Mouse (Mus musculus): Measurements from ENCODE around the gene Apobec1. TPM values are rescaled to one million over a fixed set of nuclear protein-coding genes. Genes with fewer than 3 reads are reported as not detected.
"Not testable (repeated sequence)": the region's sequence is repeated elsewhere in the genome, so short reads cannot be mapped to it uniquely, and the experiment has no call there.

Gene Apobec1
- polyA plus RNA-seq, 1 experiment = 728 TPM

DNA sequence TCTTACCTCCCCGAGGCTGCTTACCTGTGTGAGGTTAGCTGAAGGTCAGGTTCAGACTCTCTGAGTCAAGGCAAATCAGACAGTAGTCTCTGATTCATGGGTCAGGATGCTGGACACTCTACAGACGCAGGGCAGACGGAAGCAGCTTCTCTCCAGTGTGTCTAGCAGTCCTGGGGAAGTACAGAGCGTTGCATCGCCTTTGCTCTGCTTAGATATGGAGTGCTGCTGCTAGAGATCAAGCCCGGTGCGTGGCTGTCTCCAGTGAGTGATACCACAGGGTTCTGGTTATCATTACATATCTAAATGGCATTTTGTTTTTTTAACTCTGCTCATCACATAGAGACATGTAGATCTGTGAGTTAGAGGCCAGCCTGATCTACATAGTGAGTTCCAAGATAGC lies 5.6 kb downstream of the Apobec1 start:
- H3K27ac ChIP-seq (ENCODE audit: insufficient read depth, low read depth, low read length) = peak overlapping the region; percentile 92
- TF ChIP-seq POLR2A (IDR thresholded peaks at IDR 0.05; ENCODE audit: borderline replicate concordance, low read depth, low read length) = no peak
- TF ChIP-seq CTCF (IDR thresholded peaks at IDR 0.05; ENCODE audit: low read depth, low read length) = no peak
- H3K4me1 ChIP-seq (ENCODE audit: control insufficient read depth, insufficient read depth, low read length) = peaks cover 26% of the 10 kb centered on the region
- peak overlapping the region; percentile 45 for H3K4me3 ChIP-seq (ENCODE audit: insufficient read depth, low read length)

DNA sequence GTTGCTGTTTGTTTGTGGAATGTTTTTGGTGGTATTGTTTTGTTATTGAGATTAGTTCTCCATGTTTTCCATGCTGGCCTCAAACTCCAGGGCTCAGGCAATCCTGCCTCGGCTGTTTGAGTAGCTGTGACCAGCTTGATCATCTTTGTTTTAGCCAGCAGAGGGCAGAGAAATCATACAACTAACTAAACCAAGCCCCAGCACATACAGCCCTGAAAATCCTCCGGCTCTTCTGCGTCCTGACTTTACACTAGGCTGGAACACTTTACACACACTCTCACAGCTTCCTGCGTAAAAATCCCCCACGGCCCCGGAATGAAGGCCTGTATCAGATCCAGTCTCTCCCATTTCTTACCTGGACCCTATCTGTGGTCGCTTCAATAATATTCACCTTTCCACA lies 6.6 kb downstream of the Apobec1 start:
- TF ChIP-seq CTCF (IDR thresholded peaks at IDR 0.05; ENCODE audit: low read depth, low read length) (no peak), POLR2A (IDR thresholded peaks at IDR 0.05; ENCODE audit: borderline replicate concordance, low read depth, low read length) (no peak)
- H3K4me3 ChIP-seq (ENCODE audit: insufficient read depth, low read length) = peak overlapping the region; percentile 29
- H3K27ac ChIP-seq (ENCODE audit: insufficient read depth, low read depth, low read length) = peak overlapping the region; percentile 72
- H3K4me1 ChIP-seq (ENCODE audit: control insufficient read depth, insufficient read depth, low read length) = peaks cover 29% of the 10 kb centered on the region

DNA sequence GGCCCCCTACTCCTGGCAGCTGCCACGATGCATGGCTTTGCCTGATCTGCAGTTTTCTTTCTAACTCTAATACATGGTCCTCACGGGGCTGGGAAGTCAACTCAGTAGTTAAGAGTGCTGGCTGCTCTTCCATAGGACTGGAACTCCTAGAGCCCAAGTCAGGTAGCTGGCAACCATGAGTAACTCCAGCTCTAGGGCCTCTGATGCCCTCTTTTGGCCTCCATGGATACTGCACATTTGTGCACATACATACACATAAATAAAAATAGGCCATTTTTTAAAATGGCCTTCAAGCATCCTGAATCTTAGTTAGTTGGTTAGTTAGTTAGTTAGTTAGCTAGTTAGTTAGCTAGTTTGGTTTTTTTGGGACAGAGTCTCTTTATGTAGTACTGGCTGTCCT lies 9.3 kb downstream of the Apobec1 start:
- Histone ChIP-seq H3K4me1 (ENCODE audit: control insufficient read depth, insufficient read depth, low read length) (peaks cover 32% of the 10 kb centered on the region), H3K27ac (ENCODE audit: insufficient read depth, low read depth, low read length) (peak overlapping the region; percentile 72), H3K4me3 (ENCODE audit: insufficient read depth, low read length) (no peak overlapping the region)
- TF ChIP-seq CTCF (IDR thresholded peaks at IDR 0.05; ENCODE audit: low read depth, low read length) (peak; percentile 26; the same call in 1 of the 2 replicates), POLR2A (IDR thresholded peaks at IDR 0.05; ENCODE audit: borderline replicate concordance, low read depth, low read length) (no peak)

DNA sequence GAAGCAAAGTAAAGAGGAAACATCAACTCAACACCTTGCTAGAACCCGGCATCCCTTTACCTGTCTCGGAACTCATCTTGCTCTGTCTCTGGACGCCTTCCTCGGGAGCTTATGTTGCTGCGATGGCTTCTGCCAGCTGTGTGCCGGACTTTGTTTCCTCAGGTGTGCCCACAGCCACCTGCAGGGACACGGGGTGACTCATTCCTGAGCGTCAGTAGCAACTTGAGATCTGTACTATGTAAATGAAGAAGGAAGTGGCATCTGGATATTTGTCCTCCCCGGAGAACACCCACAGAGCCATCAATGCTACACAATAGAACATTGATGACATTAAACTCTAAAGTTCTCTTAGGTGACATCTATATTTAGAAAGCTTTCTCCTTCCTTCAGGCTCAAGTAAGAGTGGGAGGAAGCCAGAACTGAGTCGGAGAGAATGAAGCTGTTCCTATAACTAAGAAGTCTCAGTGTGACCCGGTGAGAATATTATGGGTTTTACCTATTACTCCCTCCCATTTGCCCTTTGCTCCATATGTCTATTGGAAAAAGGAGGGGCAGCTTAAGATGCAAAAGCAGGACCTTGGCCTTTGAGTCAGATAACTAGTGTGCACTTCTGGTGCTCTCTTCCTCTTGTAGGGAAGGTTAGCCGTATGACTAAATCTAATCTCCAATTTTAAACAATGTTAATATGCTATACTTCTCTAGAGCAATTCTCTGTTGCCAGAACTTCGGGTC lies 11.1 kb downstream of the Apobec1 start:
- Histone ChIP-seq H3K4me1 (ENCODE audit: control insufficient read depth, insufficient read depth, low read length) (peaks cover 32% of the 10 kb centered on the region), H3K27ac (ENCODE audit: insufficient read depth, low read depth, low read length) (no peak overlapping the region), H3K4me3 (ENCODE audit: insufficient read depth, low read length) (no peak overlapping the region)
- TF ChIP-seq POLR2A (IDR thresholded peaks at IDR 0.05; ENCODE audit: borderline replicate concordance, low read depth, low read length) (no peak), CTCF (IDR thresholded peaks at IDR 0.05; ENCODE audit: low read depth, low read length) (no peak)

DNA sequence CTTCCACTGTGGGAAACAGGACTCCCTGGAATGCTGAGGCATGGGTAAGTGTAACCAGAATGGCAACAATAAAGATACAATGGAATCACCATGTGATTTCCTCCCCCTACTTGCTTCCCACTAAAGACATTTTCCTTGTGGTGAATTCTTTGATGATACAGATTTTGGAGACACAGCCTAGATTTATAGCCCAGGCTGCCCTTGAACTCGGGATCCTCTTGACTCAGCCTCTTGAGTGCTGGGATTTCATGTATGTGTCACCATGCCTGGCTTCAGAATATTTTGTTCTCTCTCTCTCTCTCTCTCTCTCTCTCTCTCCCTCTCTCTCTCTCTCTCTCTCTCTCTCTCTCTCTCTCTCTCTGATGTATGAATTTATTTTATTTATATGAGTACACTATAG lies 23.2 kb downstream of the Apobec1 start:
- TF ChIP-seq POLR2A (IDR thresholded peaks at IDR 0.05; ENCODE audit: borderline replicate concordance, low read depth, low read length) = no peak
- no peak for TF ChIP-seq CTCF (IDR thresholded peaks at IDR 0.05; ENCODE audit: low read depth, low read length)
- H3K4me1 ChIP-seq (ENCODE audit: control insufficient read depth, insufficient read depth, low read length) = peaks cover 12% of the 10 kb centered on the region

DNA sequence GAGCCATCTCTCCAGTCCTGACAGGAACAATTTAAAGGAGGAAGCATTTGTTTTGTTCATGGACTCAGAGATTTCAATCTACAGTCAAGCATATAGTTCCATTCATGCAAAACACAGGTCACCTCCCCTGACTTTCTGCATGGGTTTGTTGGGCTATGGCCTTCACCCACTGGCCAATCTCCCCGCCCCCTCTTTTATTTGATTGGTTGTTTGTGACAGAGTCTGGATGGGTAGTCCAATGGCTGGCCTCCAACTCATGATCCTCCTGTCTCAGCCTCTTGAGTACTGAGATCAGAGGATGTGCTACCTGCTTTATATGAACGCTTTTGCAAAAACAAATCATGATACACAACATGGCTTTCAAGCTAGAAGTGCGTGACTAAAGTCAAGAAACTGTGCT lies 25.2 kb downstream of the Apobec1 start:
- no peak overlapping the region for H3K4me3 ChIP-seq (ENCODE audit: insufficient read depth, low read length)
- peaks cover 32% of the 10 kb centered on the region for H3K4me1 ChIP-seq (ENCODE audit: control insufficient read depth, insufficient read depth, low read length)
- 0 out of 2 replicates have a peak overlapping the region, but pooled peaks have one; percentile 57 for H3K27ac ChIP-seq (ENCODE audit: insufficient read depth, low read depth, low read length)
- TF ChIP-seq POLR2A (IDR thresholded peaks at IDR 0.05; ENCODE audit: borderline replicate concordance, low read depth, low read length) (no peak), CTCF (IDR thresholded peaks at IDR 0.05; ENCODE audit: low read depth, low read length) (no peak)

More for the DNA sequence above, 23.2 kb downstream of the Apobec1 start:
- Histone ChIP-seq H3K27ac (ENCODE audit: insufficient read depth, low read depth, low read length) (no peak overlapping the region), H3K4me3 (ENCODE audit: insufficient read depth, low read length) (no peak overlapping the region)

DNA sequence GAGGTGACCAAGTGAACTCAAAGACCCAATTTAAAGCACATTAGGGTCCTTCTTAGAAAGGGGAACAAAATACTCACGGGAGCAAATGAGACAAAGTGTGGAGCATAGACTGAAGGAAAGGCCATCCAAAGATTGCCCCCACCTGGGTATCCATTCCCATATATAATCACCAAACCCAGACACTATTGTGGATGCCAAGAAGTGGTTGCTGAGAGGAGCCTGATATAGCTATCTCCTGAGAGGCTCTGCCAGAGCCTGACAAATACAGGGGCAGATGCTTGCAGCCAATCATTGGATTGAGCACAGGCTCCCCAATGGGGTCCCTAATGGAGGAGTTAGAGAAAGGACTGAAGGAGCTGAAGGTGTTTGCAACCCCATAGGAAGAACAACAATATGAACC lies 27.2 kb downstream of the Apobec1 start:
- H3K4me1 ChIP-seq (ENCODE audit: control insufficient read depth, insufficient read depth, low read length) = peaks cover 40% of the 10 kb centered on the region
- not testable (repeated sequence) for H3K4me3 ChIP-seq (ENCODE audit: insufficient read depth, low read length); H3K27ac ChIP-seq (ENCODE audit: insufficient read depth, low read depth, low read length)

DNA sequence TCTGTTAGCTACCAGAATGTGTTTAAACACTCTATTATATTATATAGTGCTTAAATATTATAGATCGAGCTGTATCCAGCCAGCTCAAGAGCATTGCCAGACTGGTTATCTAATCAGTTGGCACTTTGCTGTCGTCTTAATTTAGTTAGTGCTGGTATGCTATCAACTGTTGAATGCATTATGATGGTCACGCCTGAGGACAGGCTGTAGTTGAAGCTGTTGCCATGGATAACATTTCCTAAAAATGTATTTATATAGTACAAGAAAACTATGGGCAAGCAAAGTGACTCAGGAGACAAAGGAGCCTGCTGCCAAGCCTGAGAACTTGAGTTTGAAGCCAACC lies 30.7 kb downstream of the Apobec1 start:
- Histone ChIP-seq H3K4me3 (ENCODE audit: insufficient read depth, low read length) (no peak overlapping the region), H3K27ac (ENCODE audit: insufficient read depth, low read depth, low read length) (peak overlapping the region; percentile 98), H3K4me1 (ENCODE audit: control insufficient read depth, insufficient read depth, low read length) (peaks cover 67% of the 10 kb centered on the region)
- TF ChIP-seq POLR2A (IDR thresholded peaks at IDR 0.05; ENCODE audit: borderline replicate concordance, low read depth, low read length) (no peak), CTCF (IDR thresholded peaks at IDR 0.05; ENCODE audit: low read depth, low read length) (no peak)

DNA sequence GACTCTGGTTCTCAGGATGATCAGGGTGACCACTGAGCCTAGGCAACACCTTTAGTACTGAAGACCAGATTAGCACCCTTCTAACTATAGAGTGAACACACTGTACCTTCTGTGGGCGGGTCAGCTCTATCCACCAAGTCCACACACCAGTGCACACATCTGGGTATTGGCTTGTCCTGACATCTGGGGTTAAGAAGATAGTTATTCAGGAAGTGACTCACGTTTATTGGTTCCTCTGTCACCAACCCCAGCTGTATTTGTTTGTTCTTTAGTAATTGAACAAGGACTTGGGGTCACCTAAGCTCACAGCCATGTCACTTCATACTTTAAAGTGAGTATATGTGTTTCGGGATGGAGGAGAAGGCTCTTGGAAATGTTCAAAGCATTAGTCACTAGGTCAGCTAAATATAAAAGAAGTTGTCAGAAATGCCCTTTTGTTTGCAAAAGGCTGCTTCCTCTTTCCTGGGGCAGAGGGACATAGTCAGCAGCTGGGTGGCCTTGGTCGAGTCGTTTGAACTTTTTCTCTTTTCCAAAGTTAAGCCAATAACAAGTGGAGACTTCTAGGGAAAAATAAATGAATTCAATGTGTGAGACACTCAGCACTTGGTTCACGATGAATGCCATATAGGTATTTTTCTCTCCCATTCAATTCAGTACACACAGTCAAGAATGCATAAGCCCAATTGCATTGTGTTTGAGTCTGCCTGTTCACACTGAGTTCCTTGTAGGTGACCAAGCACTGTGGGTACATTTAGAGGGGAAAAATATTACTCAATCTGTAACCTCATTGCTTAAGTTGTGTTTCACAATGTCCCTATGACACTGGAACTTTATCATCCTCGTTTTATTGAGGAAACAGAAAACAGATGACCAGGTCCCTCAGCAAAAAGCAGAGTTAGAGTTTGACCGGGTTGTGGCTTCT lies 31.3 kb downstream of the Apobec1 start:
- Histone ChIP-seq H3K4me1 (ENCODE audit: control insufficient read depth, insufficient read depth, low read length) (peaks cover 65% of the 10 kb centered on the region), H3K4me3 (ENCODE audit: insufficient read depth, low read length) (peak overlapping the region; percentile 28), H3K27ac (ENCODE audit: insufficient read depth, low read depth, low read length) (peak overlapping the region; percentile 98)
- no peak for TF ChIP-seq CTCF (IDR thresholded peaks at IDR 0.05; ENCODE audit: low read depth, low read length)
- TF ChIP-seq POLR2A (IDR thresholded peaks at IDR 0.05; ENCODE audit: borderline replicate concordance, low read depth, low read length) = no peak

DNA sequence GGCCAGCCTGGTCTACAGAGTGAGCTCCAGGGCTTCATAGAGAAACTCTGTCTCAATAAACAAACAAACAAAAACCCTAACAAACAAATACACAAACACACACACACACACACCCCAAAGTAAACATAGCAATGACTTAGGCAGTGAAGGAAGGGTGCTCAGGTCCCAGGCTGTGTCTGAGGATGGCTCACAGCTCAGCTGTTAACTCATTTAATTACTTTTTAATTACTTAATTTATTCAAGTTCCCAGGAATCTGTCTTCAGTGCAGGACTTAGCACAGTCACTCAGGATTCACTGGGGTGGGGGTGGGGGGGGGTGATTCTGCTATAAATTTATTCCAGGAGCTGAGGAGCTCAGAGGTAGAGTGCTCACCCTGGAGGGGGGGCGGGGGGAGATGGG lies 32.5 kb downstream of the Apobec1 start:
- TF ChIP-seq CTCF (IDR thresholded peaks at IDR 0.05; ENCODE audit: low read depth, low read length) (no peak), POLR2A (IDR thresholded peaks at IDR 0.05; ENCODE audit: borderline replicate concordance, low read depth, low read length) (no peak)
- Histone ChIP-seq H3K27ac (ENCODE audit: insufficient read depth, low read depth, low read length) (peak overlapping the region; percentile 98), H3K4me3 (ENCODE audit: insufficient read depth, low read length) (peak overlapping the region; percentile 5; the same call in 1 of the 2 replicates), H3K4me1 (ENCODE audit: control insufficient read depth, insufficient read depth, low read length) (peaks cover 65% of the 10 kb centered on the region)

Measured in bone marrow macrophage, adult 2 months (primary cell).